Mouse (Mus musculus) midbrain, embryonic 11.5 days (tissue): ENCODE measurements at regions not wholly inside any gene's neighbourhood (a gene's known extent, or its start where the extent isn't known, plus 50 kb on each side); places are given as distances from the start of the nearest gene placed in this dataset.
"Not testable (repeated sequence)": the region's sequence is repeated elsewhere in the genome, so short reads cannot be mapped to it uniquely, and the experiment has no call there.

Source experiments
- ATAC-seq: fragments of 200-750 bp; cut with Nextera tagmentation; 2 replicates; pipeline ENCODE4 v1.8.0; 2017; ENCODE audit warnings: moderate TSS enrichment, moderate library complexity; ENCODE audit not compliant: low FRiP score
- DNase-seq: peaks from one replicate; pipeline ENCODE4 v3.0.0; 2015; ENCODE audit warnings: low spot score; ENCODE audit errors: missing footprints
- H3K27ac ChIP-seq: fragments of 300-500 bp; sonication (generic); 2 replicates; pipeline ENCODE4 v1.5.1; 2014; ENCODE audit warnings: low read depth, low read length
- H3K27me3 ChIP-seq: fragments of 300-500 bp; sonication (generic); 2 replicates; pipeline ENCODE4 v1.6.1; 2014; ENCODE audit warnings: mild to moderate bottlenecking, low read length, moderate library complexity, mixed read lengths; ENCODE audit not compliant: control insufficient read depth, insufficient read depth
- H3K36me3 ChIP-seq: fragments of 300-500 bp; sonication (generic); 2 replicates; pipeline ENCODE4 v1.6.1; 2014; ENCODE audit warnings: mild to moderate bottlenecking, low read length, moderate library complexity, mixed read lengths; ENCODE audit not compliant: control insufficient read depth, insufficient read depth
- H3K4me1 ChIP-seq: fragments of 300-500 bp; sonication (generic); 2 replicates; pipeline ENCODE4 v1.6.1; 2014; ENCODE audit warnings: low read length; ENCODE audit not compliant: control insufficient read depth, insufficient read depth
- H3K4me2 ChIP-seq: fragments of 300-500 bp; sonication (generic); 2 replicates; pipeline ENCODE4 v1.6.1; 2014; ENCODE audit warnings: mild to moderate bottlenecking, moderate library complexity
- H3K4me3 ChIP-seq: fragments of 300-500 bp; sonication (generic); 2 replicates; pipeline ENCODE4 v1.5.1; 2014; ENCODE audit warnings: low read depth, low read length
- H3K9ac ChIP-seq: fragments of 300-500 bp; sonication (generic); 2 replicates; pipeline ENCODE4 v1.6.1; 2014; ENCODE audit warnings: low read length
- H3K9me3 ChIP-seq: fragments of 300-500 bp; sonication (generic); 2 replicates; pipeline ENCODE4 v1.6.1; 2016; ENCODE audit warnings: low read length; ENCODE audit not compliant: control insufficient read depth
- WGBS: fragments of 180-500 bp; shearing (Covaris S2); extraction: QIAGEN DNeasy Blood & Tissue Kit; methylation state at CpG from one replicate; pipeline ENCODE4 v1.1.7; 2014; 5-methylcytosine and 5-hydroxymethylcytosine counted together

DNA sequence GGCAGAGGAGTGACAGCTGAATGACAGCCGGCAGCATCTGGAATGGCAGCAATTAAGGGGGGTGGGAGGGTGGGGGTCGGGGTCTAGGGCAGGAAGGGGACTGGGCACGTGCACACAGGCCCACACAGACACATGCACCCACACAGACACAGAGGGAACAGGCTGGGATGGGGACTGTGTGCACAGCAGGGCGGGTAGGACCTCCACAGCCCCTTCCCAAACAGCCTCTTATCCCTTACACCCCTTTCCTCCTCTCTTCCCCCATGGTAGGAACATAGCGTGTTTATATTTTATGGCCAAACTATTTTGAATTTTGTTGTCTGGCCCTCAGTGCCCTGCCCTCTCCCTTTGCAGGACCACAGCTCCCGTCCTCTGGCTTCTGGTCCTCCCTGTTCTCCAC is 50.0 kb upstream of the Dip2c start:
- H3K36me3 ChIP-seq, H3K4me2 ChIP-seq, H3K9me3 ChIP-seq, DNase-seq, H3K9ac ChIP-seq, H3K4me3 ChIP-seq, H3K27ac ChIP-seq, H3K4me1 ChIP-seq, H3K27me3 ChIP-seq: not testable (repeated sequence)
- 0 out of 2 replicates have a peak, but pooled peaks have one; percentile 50 for ATAC-seq
- WGBS = 79% methylated on average over 5 of the region's 6 CpGs
